Mouse (Mus musculus) lung, adult 2 months (tissue): ENCODE measurements around the gene Fut1.

Experiments used
- CTCF ChIP-seq: fragments of 200-500 bp; IDR thresholded peaks from 2 replicates; pipeline ENCODE4 v1.5.1; 2011; ENCODE audit warnings: mild to moderate bottlenecking, low read length, control low read depth; ENCODE audit not compliant: insufficient read depth
- POLR2A ChIP-seq: fragments of 200-500 bp; IDR thresholded peaks from 2 replicates; pipeline ENCODE4 v1.6.1; 2011; ENCODE audit warnings: low read depth, mild to moderate bottlenecking, control low read depth, low read length, borderline replicate concordance; ENCODE audit errors: extremely low read depth

- TF ChIP-seq CTCF (no peak), POLR2A (no peak)
Observed at GRCm38 (mm10) chr7:45621443-45621842, 4.4 kb downstream of the Fut1 start, which contains the start of gene Izumo1.
